Mouse (Mus musculus) lung, embryonic 16.5 days (tissue): Measurements from ENCODE around the gene Jrkl. TPM values are rescaled to one million over a fixed set of nuclear protein-coding genes. Genes with fewer than 3 reads are reported as not detected.

ENCODE experiments used
- ATAC-seq: fragments of 200-750 bp; cut with Nextera tagmentation; 2 replicates; pipeline ENCODE4 v1.8.0; 2017; ENCODE audit warnings: low read depth, mild to moderate bottlenecking, moderate library complexity
- H3K27ac ChIP-seq: fragments of 300-500 bp; sonication (generic); 2 replicates; pipeline ENCODE4 v1.5.1; 2014; ENCODE audit warnings: mild to moderate bottlenecking, control low read depth, low read length
- H3K27me3 ChIP-seq: fragments of 300-500 bp; sonication (generic); 2 replicates; pipeline ENCODE4 v1.6.1; 2014; ENCODE audit warnings: low read depth, low read length, mixed read lengths; ENCODE audit not compliant: control insufficient read depth, insufficient read depth
- H3K36me3 ChIP-seq: fragments of 300-500 bp; sonication (generic); 2 replicates; pipeline ENCODE4 v1.6.1; 2014; ENCODE audit warnings: low read length; ENCODE audit not compliant: control insufficient read depth, insufficient read depth
- H3K4me1 ChIP-seq: fragments of 300-500 bp; sonication (generic); replicated peaks from 2 replicates; pipeline ENCODE4 v1.6.1; 2014; ENCODE audit warnings: low read length, mixed read lengths; ENCODE audit not compliant: control insufficient read depth, insufficient read depth
- H3K4me2 ChIP-seq: fragments of 300-500 bp; sonication (generic); 2 replicates; pipeline ENCODE4 v1.6.1; 2014; ENCODE audit warnings: low read depth, low read length, control low read depth
- H3K4me3 ChIP-seq: fragments of 300-500 bp; sonication (generic); 2 replicates; pipeline ENCODE4 v1.5.1; 2014; ENCODE audit warnings: mild to moderate bottlenecking, low read length, control low read depth
- H3K9ac ChIP-seq: fragments of 300-500 bp; sonication (generic); 2 replicates; pipeline ENCODE4 v1.6.1; 2014; ENCODE audit warnings: low read length, control low read depth
- H3K9me3 ChIP-seq: fragments of 300-500 bp; sonication (generic); 2 replicates; pipeline ENCODE4 v1.6.1; 2016; ENCODE audit warnings: low read length; ENCODE audit not compliant: control insufficient read depth
- WGBS: fragments of 180-500 bp; shearing (Covaris S2); extraction: QIAGEN DNeasy Blood & Tissue Kit; methylation state at CpG from one replicate; pipeline ENCODE4 v1.1.7; 2014; 5-methylcytosine and 5-hydroxymethylcytosine counted together
- polyA plus RNA-seq: library from polyadenylated mRNA; unstranded; fragments of >200 nt; fragmentation: Nextera tagmentation; extraction: Ambion mirVana; gene quantifications from 2 replicates; pipeline ENCODE4 v1.2.1, GENCODE M21; 2015

The Jrkl gene
- polyA plus RNA-seq, 1 experiment from 2014 or later = 11.1 TPM

GRCm38 (mm10) chr9:13194619-13195018 lies 51.0 kb downstream of the Jrkl start:
- no peaks in the 10 kb centered on the region for H3K9me3 ChIP-seq
- H3K4me1 ChIP-seq = no peaks in the 10 kb centered on the region
- no peaks in the 10 kb centered on the region for H3K36me3 ChIP-seq
- H3K4me3 ChIP-seq = no peak overlapping the region
- no peak overlapping the region for H3K4me2 ChIP-seq
- ATAC-seq = no peak
- H3K27ac ChIP-seq = no peak overlapping the region
- no peak overlapping the region for H3K9ac ChIP-seq
- 88% methylated on average over 4 of the region's 4 CpGs for WGBS
- H3K27me3 ChIP-seq = no peaks in the 10 kb centered on the region

Other genes starting within 250 kb of the Jrkl start
- 14.5 and 16.3 TPM in 2 replicates for gene Ccdc82, start 1.1 kb upstream of the Jrkl start, polyA plus RNA-seq
- 15.3 and 15.6 TPM in 2 replicates for gene Maml2, start 52.1 kb upstream of the Jrkl start, polyA plus RNA-seq
- not detected in 2 replicates for gene Gm17571, start 200.9 kb upstream of the Jrkl start, polyA plus RNA-seq